Mouse (Mus musculus) induced T-regulatory cell, adult 2 months (primary cell): ENCODE measurements around the gene Olfr483.

Experiments
- DNase-seq: peaks from one replicate; pipeline ENCODE4 v3.0.0-alpha.2; 2012; ENCODE audit warnings: low read depth

Gene Olfr483

GRCm38 (mm10) chr7:108100549-108100948 is at the start of gene Olfr483:
Gene Olfr483 (plus strand): TSS chr7:108100849.
- no peak for DNase-seq

- DNase-seq, result no peak
These were observed 33.4 kb upstream of the Olfr483 start, which contains the start of gene Olfr480 for GRCm38 (mm10) chr7:108067246-108067645. Gene Olfr480 (minus strand): TSS chr7:108067346.

DNA sequence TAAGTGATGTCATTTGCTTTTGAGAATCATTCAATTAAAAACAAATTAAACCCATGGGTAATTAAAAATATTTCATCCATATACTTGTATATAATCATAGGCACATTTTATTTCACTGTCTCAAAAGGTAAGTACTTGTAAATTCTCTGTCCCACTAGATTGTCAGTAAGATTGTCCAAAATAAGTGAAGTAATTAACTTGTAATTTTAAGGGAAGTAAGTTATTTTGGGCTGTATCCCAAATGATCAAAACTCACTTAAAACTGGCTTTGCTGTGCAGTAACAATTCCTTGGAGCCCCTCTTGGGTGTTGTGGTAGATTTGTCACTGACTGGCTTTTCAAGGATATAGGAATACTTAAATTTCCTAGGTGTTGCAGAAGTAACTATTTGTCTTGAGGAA is 21.1 kb upstream of the Olfr483 start, which contains the start of gene Olfr481:
TSS of gene Olfr481 (plus strand) at position 301 of the 400 bp plus-strand sequence.
- no peak for DNase-seq

DNA sequence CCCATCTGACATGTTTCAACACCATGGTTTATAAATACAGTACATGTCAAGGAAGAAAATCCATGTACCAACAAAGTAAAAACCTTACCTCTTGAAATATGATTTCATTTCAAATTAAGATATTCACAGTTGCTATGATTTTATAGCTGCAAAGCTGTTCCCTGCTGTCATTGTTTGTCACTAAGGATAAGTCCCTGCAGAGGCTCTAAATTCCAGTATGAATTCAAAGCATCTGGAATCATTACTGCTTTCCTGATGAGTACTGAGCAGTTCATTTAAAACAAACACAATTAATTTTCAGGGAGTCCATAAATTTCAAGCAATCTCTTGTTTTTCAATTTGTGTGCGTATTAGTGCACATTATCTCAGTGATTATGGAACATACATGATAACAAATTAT is 3.2 kb upstream of the Olfr483 start, which contains the start of gene Olfr482:
TSS of gene Olfr482 (minus strand) at position 101 of the 400 bp plus-strand sequence.
- no peak for DNase-seq

DNA sequence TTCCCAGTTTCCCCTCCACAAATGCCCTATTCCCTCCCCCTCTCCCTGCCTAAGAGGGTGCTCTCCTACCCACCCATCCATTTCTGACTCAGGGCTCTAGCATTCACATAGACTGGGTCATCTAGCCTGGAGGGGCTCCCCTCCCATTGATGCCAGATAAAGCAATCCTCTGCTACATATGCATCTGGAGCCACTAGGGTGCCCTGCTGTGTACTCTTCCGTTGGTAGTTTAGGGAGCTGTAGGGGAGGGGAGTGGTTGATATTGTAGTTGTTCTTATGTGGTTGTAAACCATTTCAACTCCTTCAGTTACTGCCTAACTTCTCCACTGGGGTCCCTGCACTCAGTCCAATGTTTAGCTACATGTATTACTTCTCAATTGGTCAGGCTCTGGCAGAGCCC is 20.0 kb downstream of the Olfr483 start:
- DNase-seq, result no peak

DNA sequence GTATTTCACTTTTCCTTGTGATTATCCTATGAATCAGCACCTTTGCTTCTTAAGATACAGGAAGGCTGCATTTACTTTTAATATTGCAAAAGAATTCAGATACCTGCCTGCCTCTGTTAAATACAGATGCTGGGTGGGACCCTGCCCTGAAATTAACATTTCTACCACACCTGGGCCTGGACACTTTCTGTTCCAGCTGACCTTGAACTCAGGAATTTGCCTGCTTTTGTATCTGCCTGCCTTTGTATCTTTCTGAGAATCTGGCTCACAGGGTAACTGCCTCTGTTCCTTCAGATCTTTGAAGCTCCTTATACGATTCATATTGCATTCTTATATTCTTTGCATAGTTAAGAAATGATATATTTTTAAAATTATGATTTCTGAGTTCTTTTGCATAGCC is 20.8 kb downstream of the Olfr483 start:
- no peak for DNase-seq

GRCm38 (mm10) chr7:108127349-108127748 is 26.7 kb downstream of the Olfr483 start, which contains the start of gene Olfr484:
Gene Olfr484 (minus strand): TSS chr7:108127449.
- no peak for DNase-seq
